Mouse (Mus musculus): Measurements from ENCODE around the gene Pomgnt2. TPM values are rescaled to one million over a fixed set of nuclear protein-coding genes. Genes with fewer than 3 reads are reported as not detected.

Gene Pomgnt2
- 15.3 and 15.4 TPM in 2 replicates for polyA plus RNA-seq (2016; fragmentation: Nextera tagmentation; extraction: Ambion mirVana)

GRCm38 (mm10) chr9:121997010-121997409 is at the start of gene Pomgnt2:
Pomgnt2 (minus strand) TSS chr9:121997110.
- no peak for ATAC-seq (ENCODE audit: low FRiP score, low read depth)
- H3K4me2 ChIP-seq (replicated peaks), result peak within 1 kb of the TSS; percentile 93; the same call in 1 of the 2 replicates

GRCm38 (mm10) chr9:122039848-122040247 is 42.9 kb upstream of the Pomgnt2 start:
- no peak for ATAC-seq (ENCODE audit: low FRiP score, low read depth)
- Histone ChIP-seq H3K27ac (replicated peaks) (no peak overlapping the region), H3K4me2 (replicated peaks) (no peak overlapping the region), H3K4me1 (peaks cover 17% of the 10 kb centered on the region), H3K27me3 (peaks cover 4% of the 10 kb centered on the region; the same call in 1 of the 2 replicates), H3K9ac (replicated peaks) (no peak overlapping the region), H3K9me3 (no peaks in the 10 kb centered on the region), H3K4me3 (no peak overlapping the region), H3K36me3 (no peaks in the 10 kb centered on the region)
- WGBS, result 86% methylated on average over 4 of the region's 4 CpGs

More at GRCm38 (mm10) chr9:121997010-121997409, at the start of gene Pomgnt2:
- peak within 1 kb of the TSS; percentile 91 for H3K4me3 ChIP-seq
- 0 out of 2 replicates have a peak, but pooled peaks cover 16% of the 10 kb centered on the region for H3K27me3 ChIP-seq
- no peak within 1 kb of the TSS for H3K27ac ChIP-seq (replicated peaks)
- peak within 1 kb of the TSS; percentile 88 for H3K9ac ChIP-seq (replicated peaks)
- H3K9me3 ChIP-seq, result no peaks in the 10 kb centered on the region
- peaks cover 12% of the 10 kb centered on the region for H3K4me1 ChIP-seq
- H3K36me3 ChIP-seq, result no peaks in the 10 kb centered on the region

- Histone ChIP-seq H3K9me3 (no peaks in the 10 kb centered on the region), H3K4me1 (peaks cover 17% of the 10 kb centered on the region)
- 89% methylated on average over 1 of the region's 1 CpGs for WGBS
These were observed 41.7 kb upstream of the Pomgnt2 start for GRCm38 (mm10) chr9:122038631-122039030.

GRCm38 (mm10) chr9:122036496-122037054 is 39.7 kb upstream of the Pomgnt2 start:
- H3K9me3 ChIP-seq, result no peaks in the 10 kb centered on the region
- 33% methylated on average over 4 of the region's 4 CpGs for WGBS
- H3K27ac ChIP-seq (replicated peaks), result 0 out of 2 replicates have a peak overlapping the region, but pooled peaks have one; percentile 3
- H3K4me3 ChIP-seq, result no peak overlapping the region
- no peak for ATAC-seq (ENCODE audit: low FRiP score, low read depth)
- no peak overlapping the region for H3K4me2 ChIP-seq (replicated peaks)
- no peak overlapping the region for H3K9ac ChIP-seq (replicated peaks)
- H3K36me3 ChIP-seq, result no peaks in the 10 kb centered on the region
- peaks cover 17% of the 10 kb centered on the region for H3K4me1 ChIP-seq
- peaks cover 4% of the 10 kb centered on the region; the same call in 1 of the 2 replicates for H3K27me3 ChIP-seq

More at GRCm38 (mm10) chr9:122038631-122039030, 41.7 kb upstream of the Pomgnt2 start:
- ATAC-seq (ENCODE audit: low FRiP score, low read depth), result no peak
- no peak overlapping the region for H3K4me3 ChIP-seq
- H3K36me3 ChIP-seq, result no peaks in the 10 kb centered on the region
- H3K4me2 ChIP-seq (replicated peaks), result no peak overlapping the region
- no peak overlapping the region for H3K9ac ChIP-seq (replicated peaks)
- no peak overlapping the region for H3K27ac ChIP-seq (replicated peaks)
- peaks cover 4% of the 10 kb centered on the region; the same call in 1 of the 2 replicates for H3K27me3 ChIP-seq

- Histone ChIP-seq H3K9me3 (no peaks in the 10 kb centered on the region), H3K4me3 (no peak overlapping the region), H3K36me3 (no peaks in the 10 kb centered on the region), H3K27me3 (peaks cover 4% of the 10 kb centered on the region; the same call in 1 of the 2 replicates), H3K27ac (replicated peaks) (no peak overlapping the region), H3K4me1 (peaks cover 20% of the 10 kb centered on the region), H3K4me2 (replicated peaks) (no peak overlapping the region), H3K9ac (replicated peaks) (no peak overlapping the region)
- 25% methylated on average over 5 of the region's 5 CpGs for WGBS
- ATAC-seq (ENCODE audit: low FRiP score, low read depth), result no peak
These were observed 38.9 kb upstream of the Pomgnt2 start for GRCm38 (mm10) chr9:122035807-122036206.

- Histone ChIP-seq H3K27ac (replicated peaks) (no peak overlapping the region), H3K4me2 (replicated peaks) (no peak overlapping the region), H3K36me3 (no peaks in the 10 kb centered on the region), H3K9ac (replicated peaks) (no peak overlapping the region), H3K4me3 (no peak overlapping the region), H3K9me3 (no peaks in the 10 kb centered on the region), H3K27me3 (peaks cover 4% of the 10 kb centered on the region; the same call in 1 of the 2 replicates), H3K4me1 (peaks cover 26% of the 10 kb centered on the region)
- ATAC-seq (ENCODE audit: low FRiP score, low read depth), result no peak
- WGBS, result 100% methylated on average over 1 of the region's 1 CpGs
These were observed 38.0 kb upstream of the Pomgnt2 start for GRCm38 (mm10) chr9:122034949-122035348.

GRCm38 (mm10) chr9:122032071-122032470 is 35.2 kb upstream of the Pomgnt2 start:
- Histone ChIP-seq H3K36me3 (no peaks in the 10 kb centered on the region), H3K4me1 (peaks cover 28% of the 10 kb centered on the region), H3K9me3 (no peaks in the 10 kb centered on the region), H3K4me2 (replicated peaks) (no peak overlapping the region), H3K27me3 (peaks cover 4% of the 10 kb centered on the region; the same call in 1 of the 2 replicates), H3K9ac (replicated peaks) (no peak overlapping the region), H3K4me3 (no peak overlapping the region), H3K27ac (replicated peaks) (no peak overlapping the region)
- ATAC-seq (ENCODE audit: low FRiP score, low read depth), result no peak
- WGBS, result 83% methylated on average over 3 of the region's 3 CpGs

- Histone ChIP-seq H3K9me3 (no peaks in the 10 kb centered on the region), H3K9ac (replicated peaks) (no peak overlapping the region), H3K4me2 (replicated peaks) (no peak overlapping the region), H3K36me3 (no peaks in the 10 kb centered on the region), H3K4me1 (peaks cover 21% of the 10 kb centered on the region), H3K27ac (replicated peaks) (no peak overlapping the region; the same call in 1 of the 2 replicates), H3K4me3 (no peak overlapping the region), H3K27me3 (peaks cover 4% of the 10 kb centered on the region; the same call in 1 of the 2 replicates)
- 48% methylated on average over 5 of the region's 5 CpGs for WGBS
- no peak for ATAC-seq (ENCODE audit: low FRiP score, low read depth)
These were observed 33.8 kb upstream of the Pomgnt2 start for GRCm38 (mm10) chr9:122030706-122031105.

GRCm38 (mm10) chr9:122029765-122030164 is 32.9 kb upstream of the Pomgnt2 start:
- Histone ChIP-seq H3K4me1 (peaks cover 17% of the 10 kb centered on the region; the same call in 1 of the 2 replicates), H3K27me3 (no peaks in the 10 kb centered on the region), H3K36me3 (no peaks in the 10 kb centered on the region), H3K27ac (replicated peaks) (no peak overlapping the region), H3K9me3 (no peaks in the 10 kb centered on the region), H3K4me2 (replicated peaks) (no peak overlapping the region), H3K9ac (replicated peaks) (no peak overlapping the region), H3K4me3 (no peak overlapping the region)
- 93% methylated on average over 7 of the region's 7 CpGs for WGBS
- ATAC-seq (ENCODE audit: low FRiP score, low read depth), result no peak

GRCm38 (mm10) chr9:122027914-122028745 is 31.2 kb upstream of the Pomgnt2 start:
- Histone ChIP-seq H3K9ac (replicated peaks) (no peak overlapping the region), H3K36me3 (no peaks in the 10 kb centered on the region), H3K27me3 (0 out of 2 replicates have a peak, but pooled peaks cover 3% of the 10 kb centered on the region), H3K9me3 (no peaks in the 10 kb centered on the region), H3K4me2 (replicated peaks) (no peak overlapping the region), H3K4me3 (no peak overlapping the region), H3K27ac (replicated peaks) (no peak overlapping the region), H3K4me1 (peaks cover 17% of the 10 kb centered on the region; the same call in 1 of the 2 replicates)
- 81% methylated on average over 11 of the region's 11 CpGs for WGBS
- no peak for ATAC-seq (ENCODE audit: low FRiP score, low read depth)

- H3K9me3 ChIP-seq, result no peaks in the 10 kb centered on the region
- no peak overlapping the region for H3K4me3 ChIP-seq
- no peaks in the 10 kb centered on the region for H3K36me3 ChIP-seq
- H3K4me1 ChIP-seq, result peaks cover 17% of the 10 kb centered on the region; the same call in 1 of the 2 replicates
- H3K9ac ChIP-seq (replicated peaks), result no peak overlapping the region
- peak overlapping the region; percentile 42 for H3K27ac ChIP-seq (replicated peaks)
- 75% methylated on average over 6 of the region's 6 CpGs for WGBS
- ATAC-seq (ENCODE audit: low FRiP score, low read depth), result no peak
- 0 out of 2 replicates have a peak, but pooled peaks cover 8% of the 10 kb centered on the region for H3K27me3 ChIP-seq
- no peak overlapping the region for H3K4me2 ChIP-seq (replicated peaks)
These were observed 30.4 kb upstream of the Pomgnt2 start for GRCm38 (mm10) chr9:122027081-122027913.

Data from midbrain, embryonic 12.5 days (tissue).